Mouse (Mus musculus) C2C12 (cell line): ENCODE measurements around the gene Gm20403. TPM values are rescaled to one million over a fixed set of nuclear protein-coding genes. Genes with fewer than 3 reads are reported as not detected.

Experiments used
- H3K27me3 ChIP-seq: one replicate; pipeline ENCODE4 v1.6.1; 2011; ENCODE audit not compliant: control insufficient read depth, insufficient read depth, insufficient read length
- H3K36me3 ChIP-seq: one replicate; pipeline ENCODE4 v1.6.1; 2011; ENCODE audit not compliant: control insufficient read depth, insufficient read depth
- H3K4me3 ChIP-seq: one replicate; pipeline ENCODE4 v1.5.1; 2011; ENCODE audit warnings: mild to moderate bottlenecking, control low read depth; ENCODE audit not compliant: poor library complexity, insufficient read depth, severe bottlenecking
- H3K79me2 ChIP-seq: one replicate; pipeline ENCODE4 v1.6.1; 2011; ENCODE audit not compliant: control insufficient read depth, insufficient read depth
- H3K79me3 ChIP-seq: one replicate; pipeline ENCODE4 v1.6.1; 2011; ENCODE audit warnings: low read depth, control low read depth
- H3ac ChIP-seq: one replicate; pipeline ENCODE3; 2011; ENCODE audit warnings: low read depth; ENCODE audit not compliant: control insufficient read depth, insufficient read length
- CEBPB ChIP-seq: IDR thresholded peaks from one replicate; pipeline ENCODE4 v1.6.1; 2011; ENCODE audit warnings: low read depth, mild to moderate bottlenecking, control low read depth, moderate library complexity
- CTCF ChIP-seq: IDR thresholded peaks from one replicate; pipeline ENCODE4 v1.5.1; 2011; ENCODE audit not compliant: control insufficient read depth, insufficient read depth, insufficient read length
- FOSL1 ChIP-seq: IDR thresholded peaks from one replicate; pipeline ENCODE4 v1.8.0; 2011; ENCODE audit warnings: mild to moderate bottlenecking, low read length; ENCODE audit not compliant: poor library complexity, insufficient read depth, severe bottlenecking
- MAX ChIP-seq: IDR thresholded peaks from one replicate; pipeline ENCODE4 v1.6.1; 2011; ENCODE audit warnings: mild to moderate bottlenecking, control low read depth
- MYOD1 ChIP-seq: IDR thresholded peaks from one replicate; pipeline ENCODE4 v1.6.1; 2011; ENCODE audit warnings: low read depth; ENCODE audit not compliant: control insufficient read depth, insufficient read length
- MYOG ChIP-seq: IDR thresholded peaks from one replicate; pipeline ENCODE4 v1.6.1; 2011; ENCODE audit not compliant: control insufficient read depth, insufficient read length; ENCODE audit errors: extremely low read depth
- USF1 ChIP-seq: IDR thresholded peaks from one replicate; pipeline ENCODE4 v1.6.1; 2011; ENCODE audit warnings: low read depth, mild to moderate bottlenecking, control low read depth, moderate library complexity
- polyA plus RNA-seq: library from polyadenylated mRNA; unstranded; fragments of >200 nt; fragmentation: generic; extraction: Trizol; gene quantifications from one replicate; pipeline ENCODE4 v1.2.1, GENCODE M21; 2012; ENCODE audit warnings: missing spikeins

Gene Gm20403
- polyA plus RNA-seq, 1 experiment = not detected

GRCm38 (mm10) chr12:54996979-54997474, 10.7 kb upstream of the Gm20403 start:
- Histone ChIP-seq H3K4me3 (no peak overlapping the region), H3K36me3 (no peaks in the 10 kb centered on the region), H3K79me3 (no peaks in the 10 kb centered on the region), H3K79me2 (no peaks in the 10 kb centered on the region), H3K27me3 (no peaks in the 10 kb centered on the region), H3ac (no peak overlapping the region)
- no peak for TF ChIP-seq MYOG
- TF ChIP-seq MAX = no peak
- no peak for TF ChIP-seq USF1
- no peak for TF ChIP-seq CTCF
- TF ChIP-seq FOSL1 = no peak
- no peak for TF ChIP-seq MYOD1
- no peak for TF ChIP-seq CEBPB

GRCm38 (mm10) chr12:54995965-54996364, 9.6 kb upstream of the Gm20403 start:
- no peaks in the 10 kb centered on the region for H3K36me3 ChIP-seq
- H3K79me2 ChIP-seq = no peaks in the 10 kb centered on the region
- H3K27me3 ChIP-seq = no peaks in the 10 kb centered on the region
- no peak overlapping the region for H3ac ChIP-seq
- H3K79me3 ChIP-seq = no peaks in the 10 kb centered on the region
- TF ChIP-seq MYOG = no peak
- no peak for TF ChIP-seq USF1
- no peak for TF ChIP-seq CTCF
- no peak for TF ChIP-seq MAX
- no peak overlapping the region for H3K4me3 ChIP-seq

GRCm38 (mm10) chr12:54994418-54994817, 8.1 kb upstream of the Gm20403 start:
- TF ChIP-seq MAX = no peak
- TF ChIP-seq USF1 = no peak
- no peak for TF ChIP-seq MYOD1
- no peak for TF ChIP-seq MYOG
- no peak for TF ChIP-seq CEBPB
- TF ChIP-seq CTCF = no peak
- TF ChIP-seq FOSL1 = no peak
- Histone ChIP-seq H3K27me3 (no peaks in the 10 kb centered on the region), H3K79me3 (no peaks in the 10 kb centered on the region), H3K36me3 (no peaks in the 10 kb centered on the region), H3K4me3 (no peak overlapping the region), H3ac (no peak overlapping the region), H3K79me2 (no peaks in the 10 kb centered on the region)

- Histone ChIP-seq H3K27me3 (no peaks in the 10 kb centered on the region), H3K79me2 (no peaks in the 10 kb centered on the region), H3K36me3 (no peaks in the 10 kb centered on the region), H3K4me3 (no peak overlapping the region), H3ac (no peak overlapping the region), H3K79me3 (no peaks in the 10 kb centered on the region)
- TF ChIP-seq FOSL1 (no peak), MYOD1 (no peak), CEBPB (no peak), USF1 (no peak), CTCF (no peak), MAX (no peak), MYOG (no peak)
Observed at GRCm38 (mm10) chr12:54994068-54994386, 7.7 kb upstream of the Gm20403 start.

- TF ChIP-seq MYOD1 = no peak
- no peaks in the 10 kb centered on the region for H3K27me3 ChIP-seq
- H3K36me3 ChIP-seq = no peaks in the 10 kb centered on the region
- no peak overlapping the region for H3K4me3 ChIP-seq
- no peaks in the 10 kb centered on the region for H3K79me2 ChIP-seq
- no peaks in the 10 kb centered on the region for H3K79me3 ChIP-seq
- no peak overlapping the region for H3ac ChIP-seq
Observed at GRCm38 (mm10) chr12:54993246-54994067, 7.1 kb upstream of the Gm20403 start.

- Histone ChIP-seq H3ac (no peak overlapping the region), H3K79me2 (no peaks in the 10 kb centered on the region), H3K4me3 (no peak overlapping the region), H3K27me3 (no peaks in the 10 kb centered on the region), H3K36me3 (no peaks in the 10 kb centered on the region), H3K79me3 (no peaks in the 10 kb centered on the region)
- TF ChIP-seq CTCF (no peak), FOSL1 (no peak), CEBPB (no peak), MYOG (no peak), MAX (no peak), MYOD1 (no peak), USF1 (no peak)
Observed at GRCm38 (mm10) chr12:54992814-54993213, 6.5 kb upstream of the Gm20403 start.
